Mouse (Mus musculus) CH12.LX (cell line): Measurements from ENCODE around the gene Mrpl22. TPM values are rescaled to one million over a fixed set of nuclear protein-coding genes. Genes with fewer than 3 reads are reported as not detected.

ENCODE experiments used
- DNase-seq: peaks from one replicate; pipeline ENCODE4 v3.0.0-alpha.2; 2013; ENCODE audit errors: extremely low read depth
- H3K27ac ChIP-seq: 2 replicates; pipeline ENCODE4 v1.5.1; 2012; ENCODE audit warnings: low read depth, mild to moderate bottlenecking, control low read depth, moderate library complexity; ENCODE audit not compliant: insufficient read depth
- H3K27me3 ChIP-seq: replicated peaks from 2 replicates; pipeline ENCODE3; 2012; ENCODE audit warnings: inconsistent platforms
- H3K36me3 ChIP-seq, 2 experiments: replicated peaks in 1 of 2; 2 replicates each; pipeline versions ENCODE3 to v1.6.1; 2012; ENCODE audit warnings: inconsistent platforms in 1 of 2, low read length in 1 of 2, mild to moderate bottlenecking in 1 of 2, mixed read lengths in 1 of 2, moderate library complexity in 1 of 2; ENCODE audit not compliant: control insufficient read depth in 1 of 2, insufficient read depth in 1 of 2
- H3K4me1 ChIP-seq, 2 experiments: 2 replicates each; pipeline ENCODE4 v1.6.1; 2012; ENCODE audit warnings: inconsistent platforms in 1 of 2, moderate library complexity in 1 of 2; ENCODE audit not compliant: insufficient read depth in 2 of 2, control insufficient read depth in 1 of 2
- H3K4me2 ChIP-seq: 2 replicates; pipeline ENCODE4 v1.6.1; 2012; ENCODE audit warnings: low read depth, mild to moderate bottlenecking, control low read depth; ENCODE audit not compliant: poor library complexity, insufficient read depth, severe bottlenecking
- H3K4me3 ChIP-seq, 3 experiments: fragments of 150-350 bp in 1 of 3; sonication (generic) in 1 of 3; replicated peaks in 1 of 3; 2 replicates each; pipeline versions ENCODE3 to v1.5.1; 2011 to 2012; ENCODE audit warnings: low read depth in 2 of 3, low read length in 2 of 3, mild to moderate bottlenecking in 2 of 3, moderate library complexity in 2 of 3, control low read depth in 1 of 3, improper control_type of control experiment in 1 of 3, inconsistent platforms in 1 of 3, mixed read lengths in 1 of 3; ENCODE audit not compliant: poor library complexity in 1 of 3
- H3K79me2 ChIP-seq: replicated peaks from 2 replicates; pipeline ENCODE4 v1.6.1; 2012; ENCODE audit warnings: mild to moderate bottlenecking, moderate library complexity; ENCODE audit not compliant: control insufficient read depth, poor library complexity, insufficient read depth, severe bottlenecking; ENCODE audit errors: extremely low read depth
- H3K9ac ChIP-seq: 2 replicates; pipeline ENCODE4 v1.6.1; 2012; ENCODE audit warnings: low read depth, mild to moderate bottlenecking, control low read depth, moderate library complexity; ENCODE audit not compliant: insufficient read depth
- H3K9me3 ChIP-seq: replicated peaks from 2 replicates; pipeline ENCODE3; 2012; ENCODE audit warnings: low read length, inconsistent platforms, mixed read lengths
- BHLHE40 ChIP-seq: IDR thresholded peaks from 2 replicates; pipeline ENCODE4 v1.6.1; 2011; ENCODE audit warnings: mild to moderate bottlenecking, low read depth, low read length, improper control_type of control experiment
- CHD2 ChIP-seq: IDR thresholded peaks from 2 replicates; pipeline ENCODE4 v1.6.1; 2011; ENCODE audit warnings: low read length, improper control_type of control experiment
- CTCF ChIP-seq, 2 experiments: IDR thresholded peaks in 1 of 2; conservative IDR thresholded peaks in 1 of 2; 2 replicates each; pipeline ENCODE4 v1.5.1; 2011 to 2012; ENCODE audit warnings: low read depth in 2 of 2, low read length in 2 of 2, improper control_type of control experiment in 1 of 2, inconsistent platforms in 1 of 2, mild to moderate bottlenecking in 1 of 2, moderate library complexity in 1 of 2
- E2F4 ChIP-seq: IDR thresholded peaks from 2 replicates; pipeline ENCODE4 v1.6.1; 2011; ENCODE audit warnings: low read depth, low read length, improper control_type of control experiment; ENCODE audit not compliant: insufficient replicate concordance
- ELF1 ChIP-seq: IDR thresholded peaks from 2 replicates; pipeline ENCODE4 v1.6.1; 2014; ENCODE audit warnings: low read depth, mild to moderate bottlenecking, inconsistent platforms, low read length, improper control_type of control experiment
- EP300 ChIP-seq: IDR thresholded peaks from 2 replicates; pipeline ENCODE4 v1.6.1; 2011; ENCODE audit warnings: low read length, improper control_type of control experiment
- ETS1 ChIP-seq: conservative IDR thresholded peaks from 2 replicates; pipeline ENCODE4 v1.6.1; 2012; ENCODE audit warnings: low read depth, mild to moderate bottlenecking, inconsistent platforms, low read length, improper control_type of control experiment, moderate library complexity
- GABPA ChIP-seq: IDR thresholded peaks from 2 replicates; pipeline ENCODE4 v1.6.1; 2012; ENCODE audit warnings: low read depth, low read length, improper control_type of control experiment, inconsistent platforms; ENCODE audit not compliant: insufficient replicate concordance
- HCFC1 ChIP-seq: IDR thresholded peaks from 2 replicates; pipeline ENCODE4 v1.6.1; 2012; ENCODE audit warnings: low read depth, mild to moderate bottlenecking, inconsistent platforms, low read length, improper control_type of control experiment
- IRF4 ChIP-seq: IDR thresholded peaks from 2 replicates; pipeline ENCODE4 v1.6.1; 2014; ENCODE audit warnings: low read depth, mild to moderate bottlenecking, inconsistent platforms, low read length, improper control_type of control experiment
- JUN ChIP-seq: IDR thresholded peaks from 2 replicates; pipeline ENCODE4 v1.6.1; 2011; ENCODE audit warnings: low read depth, mild to moderate bottlenecking, low read length, improper control_type of control experiment, moderate library complexity; ENCODE audit not compliant: insufficient read depth
- JUND ChIP-seq: conservative IDR thresholded peaks from 2 replicates; pipeline ENCODE4 v1.6.1; 2011; ENCODE audit warnings: low read depth, low read length, improper control_type of control experiment
- KAT2A ChIP-seq: IDR thresholded peaks from 2 replicates; pipeline ENCODE4 v1.6.1; 2012; ENCODE audit warnings: low read length, improper control_type of control experiment, inconsistent platforms; ENCODE audit not compliant: insufficient replicate concordance
- MAFK ChIP-seq: IDR thresholded peaks from 2 replicates; pipeline ENCODE4 v1.6.1; 2011; ENCODE audit warnings: low read length, improper control_type of control experiment; ENCODE audit not compliant: insufficient replicate concordance
- MAX ChIP-seq: IDR thresholded peaks from 2 replicates; pipeline ENCODE4 v1.6.1; 2011; ENCODE audit warnings: low read length, improper control_type of control experiment
- MEF2A ChIP-seq: IDR thresholded peaks from 2 replicates; pipeline ENCODE4 v1.6.1; 2014; ENCODE audit warnings: low read depth, mild to moderate bottlenecking, inconsistent platforms, low read length, improper control_type of control experiment, borderline replicate concordance
- MXI1 ChIP-seq: IDR thresholded peaks from 2 replicates; pipeline ENCODE4 v1.6.1; 2011; ENCODE audit warnings: mild to moderate bottlenecking, low read depth, low read length, improper control_type of control experiment
- NELFE ChIP-seq: IDR thresholded peaks from 2 replicates; pipeline ENCODE4 v1.6.1; 2011; ENCODE audit warnings: low read depth, low read length, improper control_type of control experiment
- NRF1 ChIP-seq: IDR thresholded peaks from 2 replicates; pipeline ENCODE4 v1.6.1; 2014; ENCODE audit warnings: low read depth, mild to moderate bottlenecking, inconsistent platforms, low read length, improper control_type of control experiment, moderate library complexity
- PAX5 ChIP-seq: IDR thresholded peaks from 2 replicates; pipeline ENCODE4 v1.6.1; 2012; ENCODE audit warnings: low read length, inconsistent platforms, mixed read lengths
- POLR2A ChIP-seq: IDR thresholded peaks from 2 replicates; pipeline ENCODE4 v1.6.1; 2011; ENCODE audit warnings: low read depth, mild to moderate bottlenecking, improper control_type of control experiment, low read length
- POLR2AphosphoS2 ChIP-seq: IDR thresholded peaks from 2 replicates; pipeline ENCODE4 v1.6.1; 2011; ENCODE audit warnings: low read depth, low read length, improper control_type of control experiment
- RAD21 ChIP-seq: IDR thresholded peaks from 2 replicates; pipeline ENCODE4 v1.6.1; 2011; ENCODE audit warnings: low read depth, mild to moderate bottlenecking, low read length, improper control_type of control experiment, moderate library complexity
- RCOR1 ChIP-seq: conservative IDR thresholded peaks from 2 replicates; pipeline ENCODE4 v1.6.1; 2012; ENCODE audit warnings: low read depth, mild to moderate bottlenecking, inconsistent platforms, low read length, improper control_type of control experiment
- SIN3A ChIP-seq: IDR thresholded peaks from 2 replicates; pipeline ENCODE4 v1.6.1; 2012; ENCODE audit warnings: low read length, improper control_type of control experiment, inconsistent platforms
- SMC3 ChIP-seq: IDR thresholded peaks from 2 replicates; pipeline ENCODE4 v1.6.1; 2011; ENCODE audit warnings: low read depth, low read length, improper control_type of control experiment
- TBP ChIP-seq: conservative IDR thresholded peaks from 2 replicates; pipeline ENCODE4 v1.6.1; 2011; ENCODE audit warnings: low read depth, low read length, improper control_type of control experiment
- UBTF ChIP-seq: IDR thresholded peaks from 2 replicates; pipeline ENCODE4 v1.6.1; 2012; ENCODE audit warnings: low read depth, mild to moderate bottlenecking, inconsistent platforms, low read length, improper control_type of control experiment, moderate library complexity
- USF1 ChIP-seq: IDR thresholded peaks from 2 replicates; pipeline ENCODE4 v1.6.1; 2014; ENCODE audit warnings: low read depth, mild to moderate bottlenecking, inconsistent platforms, low read length, improper control_type of control experiment
- USF2 ChIP-seq: conservative IDR thresholded peaks from 2 replicates; pipeline ENCODE4 v1.6.1; 2011; ENCODE audit warnings: low read depth, low read length, improper control_type of control experiment
- ZMIZ1 ChIP-seq: IDR thresholded peaks from 2 replicates; pipeline ENCODE4 v1.6.1; 2012; ENCODE audit warnings: low read depth, mild to moderate bottlenecking, inconsistent platforms, low read length, improper control_type of control experiment
- ZNF384 ChIP-seq: IDR thresholded peaks from 2 replicates; pipeline ENCODE4 v1.6.1; 2012; ENCODE audit warnings: low read depth, low read length, improper control_type of control experiment, inconsistent platforms
- dilution Hi-C: fragments of 300-500 bp; cut with MboI; formaldehyde crosslinking; loops from 2 replicates; pipeline ENCODE4 v1.14.3; 2020; ENCODE audit warnings: low sequenced_read_pairs; ENCODE audit not compliant: extremely low pct_unique_long_range_greater_than_20kb, extremely low pct_ligation_motif_present
- in situ Hi-C: fragments of 300-500 bp; cut with MboI; formaldehyde crosslinking; loops from 3 replicates; pipeline ENCODE4 v1.14.3; 2019; ENCODE audit warnings: low sequenced_read_pairs, low pct_ligation_motif_present, low pct_unique_long_range_greater_than_20kb, mixed read lengths
- polyA plus RNA-seq: library from polyadenylated mRNA; unstranded; fragments of >175 nt; gene quantifications from 2 replicates; pipeline ENCODE4 v1.2.1, GENCODE M21; 2012; ENCODE audit warnings: low read depth; ENCODE audit not compliant: insufficient read length
- total RNA-seq, 2 experiments: library from RNA; depleted of rRNA; stranded (reverse); fragments of 300-350 nt in 1 of 2; fragments of >200 nt in 1 of 2; gene quantifications; 2 replicates each; pipeline ENCODE4 v1.2.3; 2012 to 2014

Gene Mrpl22
- total and polyA plus RNA-seq, 3 experiments = 89.1 to 133 (median 115) TPM

DNA sequence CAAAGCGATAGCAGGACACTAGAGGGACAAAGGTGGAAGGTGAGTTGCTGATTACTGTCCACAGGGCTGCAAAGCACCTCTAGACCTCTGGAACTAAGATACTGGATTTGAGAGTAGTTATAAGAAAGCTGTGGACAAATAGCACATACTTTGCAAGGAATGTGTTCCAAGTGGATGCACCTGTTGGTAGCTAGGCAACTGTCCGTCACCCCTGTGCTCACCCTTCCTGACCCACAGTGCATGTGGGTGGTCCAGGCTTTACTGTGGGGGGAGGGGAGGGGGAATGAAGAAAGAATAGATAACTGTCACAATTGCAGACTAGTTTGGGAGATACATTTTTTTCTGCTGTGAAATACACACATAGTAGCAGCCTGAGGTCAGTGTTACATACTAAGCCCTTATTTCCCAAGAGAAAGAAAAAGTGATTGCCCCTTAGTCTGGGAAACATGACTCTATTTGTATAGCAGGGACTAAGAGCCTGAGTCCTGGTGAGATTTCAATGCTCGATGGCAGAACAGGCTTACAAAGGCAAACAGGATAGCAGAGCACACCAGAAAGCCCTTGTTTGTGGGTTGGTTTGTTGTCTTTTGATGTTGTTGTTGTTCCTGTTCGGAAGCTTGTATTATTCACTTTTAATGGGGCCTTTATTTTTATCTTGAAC, 22.5 kb downstream of the Mrpl22 start:
- TF ChIP-seq PAX5 = no peak
- TF ChIP-seq HCFC1 = no peak
- TF ChIP-seq ELF1 = no peak
- TF ChIP-seq UBTF = no peak
- no peak for DNase-seq

DNA sequence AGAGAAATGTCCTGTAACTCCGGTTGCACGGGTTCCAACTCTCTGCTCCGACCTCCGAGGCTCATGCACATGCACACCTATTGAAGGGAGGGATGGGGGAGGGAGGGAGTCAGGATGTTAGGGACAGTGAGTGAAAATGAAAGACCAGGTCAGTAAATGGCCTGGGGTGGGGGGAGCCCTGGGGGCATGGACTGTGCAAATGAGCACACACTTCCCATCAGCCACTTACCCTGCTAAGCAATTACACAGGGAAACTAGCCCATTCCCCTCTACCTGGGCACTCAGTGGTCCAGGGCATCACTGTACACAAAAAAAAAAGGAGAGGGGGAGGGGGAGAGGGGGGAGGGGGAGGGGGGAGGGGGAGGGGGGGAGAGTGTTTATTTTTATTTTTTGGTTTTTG, 27.2 kb downstream of the Mrpl22 start:
- H3K79me2 ChIP-seq = peaks cover 34% of the 10 kb centered on the region
- no peaks in the 10 kb centered on the region for H3K9me3 ChIP-seq
- peaks cover 2 to 13% of the 10 kb centered on the region in 2 experiments for H3K36me3 ChIP-seq
- peak overlapping the region; percentile 97 for H3K9ac ChIP-seq
- H3K4me3 ChIP-seq = peak overlapping the region in 2 of 3 experiments; percentile 63 to 95
- peak overlapping the region; percentile 91 for H3K4me2 ChIP-seq
- in situ Hi-C loops (loop anchor here (5.0 kb wide), 1 partner anchor 34 kb away; no protein-coding TSS in a partner anchor), dilution Hi-C loops (no loop called here)
- no peak for DNase-seq
- peaks cover 9 to 35% of the 10 kb centered on the region in 2 experiments for H3K4me1 ChIP-seq
- H3K27ac ChIP-seq = no peak overlapping the region
- H3K27me3 ChIP-seq = no peaks in the 10 kb centered on the region
- no peak for TF ChIP-seq NELFE
- TF ChIP-seq ZNF384 = peak; percentile 20; the same call in 1 of the 2 replicates
- peak; percentile 79 for TF ChIP-seq IRF4
- TF ChIP-seq GABPA = no peak
- peak; percentile 34; the same call in 1 of the 2 replicates for TF ChIP-seq BHLHE40
- TF ChIP-seq USF2 = no peak
- TF ChIP-seq KAT2A = no peak
- no peak for TF ChIP-seq POLR2A
- 0 out of 2 replicates have a peak, but pooled peaks have one; percentile 14 for TF ChIP-seq HCFC1
- TF ChIP-seq JUN = no peak
- no peak for TF ChIP-seq CTCF (conservative IDR thresholded peaks at IDR 0.05 in 1 of 2, IDR thresholded peaks at IDR 0.05 in 1 of 2; ENCODE audit: low read depth in 2 of 2, low read length in 2 of 2)
- TF ChIP-seq MAFK = no peak
- no peak for TF ChIP-seq RCOR1
- TF ChIP-seq POLR2AphosphoS2 = no peak
- no peak for TF ChIP-seq USF1
- no peak for TF ChIP-seq TBP
- TF ChIP-seq EP300 = no peak; the same call in none of the 2 replicates
- TF ChIP-seq NRF1 = no peak
- no peak for TF ChIP-seq MXI1
- no peak for TF ChIP-seq MAX
- TF ChIP-seq PAX5 = no peak
- TF ChIP-seq ZMIZ1 = no peak
- TF ChIP-seq E2F4 = no peak
- TF ChIP-seq UBTF = no peak
- peak; percentile 45; the same call in 1 of the 2 replicates for TF ChIP-seq ETS1
- TF ChIP-seq SIN3A = no peak
- no peak for TF ChIP-seq RAD21
- TF ChIP-seq JUND = no peak
- TF ChIP-seq CHD2 = peak; percentile 83
- TF ChIP-seq MEF2A = no peak
- no peak for TF ChIP-seq SMC3

More for the DNA sequence above, 22.5 kb downstream of the Mrpl22 start:
- Histone ChIP-seq H3K4me3 (no peak overlapping the region), H3K9me3 (no peaks in the 10 kb centered on the region), H3K36me3 (peaks cover 5 to 6% of the 10 kb centered on the region in 2 experiments), H3K9ac (no peak overlapping the region), H3K79me2 (no peaks in the 10 kb centered on the region), H3K27ac (no peak overlapping the region), H3K4me2 (no peak overlapping the region), H3K27me3 (no peaks in the 10 kb centered on the region), H3K4me1 (peaks cover 12 to 35% of the 10 kb centered on the region in 2 experiments)
- dilution Hi-C loops (no loop called here), in situ Hi-C loops (no loop called here)
